Mouse (Mus musculus) MEL (cell line): ENCODE measurements at regions not wholly inside any gene's neighbourhood (a gene's known extent, or its start where the extent isn't known, plus 50 kb on each side); places are given as distances from the start of the nearest gene placed in this dataset.

ENCODE experiments used
- DNase-seq: peaks from one replicate; pipeline ENCODE4 v3.0.0; 2011; ENCODE audit warnings: low read depth, low spot score
- H3K27ac ChIP-seq: 2 replicates; pipeline ENCODE4 v1.5.1; 2012; ENCODE audit warnings: low read depth, mild to moderate bottlenecking, control low read depth, low read length, moderate library complexity; ENCODE audit not compliant: control insufficient read depth
- H3K27me3 ChIP-seq, 2 experiments: fragments of 150-350 bp in 1 of 2; sonication (generic) in 1 of 2; 2 replicates each; pipeline ENCODE4 v1.6.1; 2012; ENCODE audit warnings: low read length in 2 of 2, mild to moderate bottlenecking in 2 of 2, improper control_type of control experiment in 1 of 2, moderate library complexity in 1 of 2; ENCODE audit not compliant: insufficient read depth in 2 of 2, control insufficient read depth in 1 of 2
- H3K36me3 ChIP-seq, 2 experiments: 2 replicates each; pipeline ENCODE4 v1.6.1; 2012 to 2014; ENCODE audit warnings: low read length in 2 of 2, improper control_type of control experiment in 1 of 2, inconsistent platforms in 1 of 2, mild to moderate bottlenecking in 1 of 2; ENCODE audit not compliant: insufficient read depth in 2 of 2, control insufficient read depth in 1 of 2
- H3K4me1 ChIP-seq, 2 experiments: fragments of 150-350 bp in 1 of 2; sonication (generic) in 1 of 2; 2 replicates each; pipeline ENCODE4 v1.6.1; 2012; ENCODE audit warnings: low read length in 2 of 2, improper control_type of control experiment in 1 of 2, mild to moderate bottlenecking in 1 of 2; ENCODE audit not compliant: insufficient read depth in 2 of 2, control insufficient read depth in 1 of 2
- H3K4me3 ChIP-seq, 2 experiments: fragments of 150-350 bp in 1 of 2; sonication (generic) in 1 of 2; 2 replicates each; pipeline ENCODE4 v1.5.1; 2012; ENCODE audit warnings: low read depth in 2 of 2, low read length in 2 of 2, mild to moderate bottlenecking in 2 of 2, moderate library complexity in 2 of 2, control low read depth in 1 of 2, improper control_type of control experiment in 1 of 2; ENCODE audit not compliant: control insufficient read depth in 1 of 2, insufficient read depth in 1 of 2
- H3K79me2 ChIP-seq: 2 replicates; pipeline ENCODE4 v1.6.1; 2012; ENCODE audit warnings: mild to moderate bottlenecking, low read length, moderate library complexity; ENCODE audit not compliant: control insufficient read depth, poor library complexity, insufficient read depth
- H3K9ac ChIP-seq: 2 replicates; pipeline ENCODE4 v1.6.1; 2012; ENCODE audit warnings: low read depth, mild to moderate bottlenecking, control low read depth, low read length, moderate library complexity; ENCODE audit not compliant: control insufficient read depth, poor library complexity, severe bottlenecking
- H3K9me3 ChIP-seq: fragments of 150-350 bp; sonication (generic); replicated peaks from 2 replicates; pipeline ENCODE4 v1.6.1; 2012; ENCODE audit warnings: mild to moderate bottlenecking, low read length, improper control_type of control experiment, moderate library complexity; ENCODE audit not compliant: insufficient read depth
- BHLHE40 ChIP-seq: IDR thresholded peaks from 2 replicates; pipeline ENCODE4 v1.6.1; 2012; ENCODE audit warnings: low read depth, mild to moderate bottlenecking, inconsistent platforms, low read length, improper control_type of control experiment, borderline replicate concordance
- CHD1 ChIP-seq: IDR thresholded peaks from 2 replicates; pipeline ENCODE4 v1.6.1; 2012; ENCODE audit warnings: low read depth, mild to moderate bottlenecking, inconsistent platforms, low read length, improper control_type of control experiment
- CHD2 ChIP-seq: IDR thresholded peaks from 2 replicates; pipeline ENCODE4 v1.6.1; 2011; ENCODE audit warnings: low read length, improper control_type of control experiment
- E2F4 ChIP-seq: IDR thresholded peaks from 2 replicates; pipeline ENCODE4 v1.6.1; 2011; ENCODE audit warnings: low read depth, low read length, improper control_type of control experiment, borderline replicate concordance
- GABPA ChIP-seq: IDR thresholded peaks from 2 replicates; pipeline ENCODE4 v1.6.1; 2012; ENCODE audit warnings: low read depth, mild to moderate bottlenecking, inconsistent platforms, low read length, improper control_type of control experiment, moderate library complexity
- HCFC1 ChIP-seq: IDR thresholded peaks from 2 replicates; pipeline ENCODE4 v1.6.1; 2012; ENCODE audit warnings: low read depth, mild to moderate bottlenecking, inconsistent platforms, low read length, improper control_type of control experiment, moderate library complexity
- KAT2A ChIP-seq: conservative IDR thresholded peaks from 2 replicates; pipeline ENCODE4 v1.6.1; 2012; ENCODE audit warnings: low read depth, low read length, improper control_type of control experiment, inconsistent platforms
- MAX ChIP-seq: IDR thresholded peaks from 2 replicates; pipeline ENCODE4 v1.6.1; 2011; ENCODE audit warnings: low read length, improper control_type of control experiment
- MYB ChIP-seq: IDR thresholded peaks from 2 replicates; pipeline ENCODE4 v1.6.1; 2011; ENCODE audit warnings: mild to moderate bottlenecking, low read depth, low read length, improper control_type of control experiment
- MYC ChIP-seq: IDR thresholded peaks from 2 replicates; pipeline ENCODE4 v1.6.1; 2011; ENCODE audit warnings: low read depth, mild to moderate bottlenecking, low read length, improper control_type of control experiment, moderate library complexity
- NELFE ChIP-seq: IDR thresholded peaks from 2 replicates; pipeline ENCODE4 v1.6.1; 2011; ENCODE audit warnings: low read depth, low read length, improper control_type of control experiment
- POLR2A ChIP-seq, 2 experiments: IDR thresholded peaks; 2 replicates each; pipeline ENCODE4 v1.6.1; 2011 to 2012; ENCODE audit warnings: low read length in 2 of 2, mild to moderate bottlenecking in 2 of 2, control low read depth in 1 of 2, improper control_type of control experiment in 1 of 2, low read depth in 1 of 2, moderate library complexity in 1 of 2; ENCODE audit not compliant: control insufficient read depth in 1 of 2, insufficient read depth in 1 of 2, poor library complexity in 1 of 2
- POLR2AphosphoS2 ChIP-seq: IDR thresholded peaks from 2 replicates; pipeline ENCODE4 v1.6.1; 2011; ENCODE audit warnings: low read length, improper control_type of control experiment
- RAD21 ChIP-seq: IDR thresholded peaks from 2 replicates; pipeline ENCODE4 v1.6.1; 2011; ENCODE audit warnings: mild to moderate bottlenecking, low read depth, low read length, improper control_type of control experiment
- SIN3A ChIP-seq: IDR thresholded peaks from 2 replicates; pipeline ENCODE4 v1.6.1; 2012; ENCODE audit warnings: low read length, improper control_type of control experiment, inconsistent platforms
- SMC3 ChIP-seq: IDR thresholded peaks from 2 replicates; pipeline ENCODE4 v1.6.1; 2011; ENCODE audit warnings: low read depth, low read length, improper control_type of control experiment
- TAL1 ChIP-seq: IDR thresholded peaks from 2 replicates; pipeline ENCODE4 v1.6.1; 2012; ENCODE audit warnings: mild to moderate bottlenecking, inconsistent platforms, low read length, moderate library complexity, mixed read lengths
- TBP ChIP-seq: IDR thresholded peaks from 2 replicates; pipeline ENCODE4 v1.8.0; 2011; ENCODE audit warnings: low read depth, low read length, improper control_type of control experiment
- TCF12 ChIP-seq: IDR thresholded peaks from 2 replicates; pipeline ENCODE4 v1.6.1; 2014; ENCODE audit warnings: low read depth, mild to moderate bottlenecking, inconsistent platforms, low read length, improper control_type of control experiment, moderate library complexity
- UBTF ChIP-seq: IDR thresholded peaks from 2 replicates; pipeline ENCODE4 v1.6.1; 2012; ENCODE audit warnings: low read depth, mild to moderate bottlenecking, inconsistent platforms, low read length, improper control_type of control experiment, moderate library complexity, borderline replicate concordance; ENCODE audit not compliant: insufficient read depth
- USF1 ChIP-seq: IDR thresholded peaks from 2 replicates; pipeline ENCODE4 v1.6.1; 2014; ENCODE audit warnings: low read depth, mild to moderate bottlenecking, inconsistent platforms, low read length, improper control_type of control experiment, moderate library complexity
- ZMIZ1 ChIP-seq: IDR thresholded peaks from 2 replicates; pipeline ENCODE4 v1.6.1; 2012; ENCODE audit warnings: low read depth, mild to moderate bottlenecking, inconsistent platforms, low read length, improper control_type of control experiment, moderate library complexity

- TF ChIP-seq CHD2, result peak; percentile 78
- TF ChIP-seq HCFC1, result peak; percentile 49; the same call in 1 of the 2 replicates
- no peak for TF ChIP-seq MAX
- peak; percentile 99 for TF ChIP-seq TAL1
- peak; percentile 99 for TF ChIP-seq TCF12
- no peak for TF ChIP-seq RAD21
- TF ChIP-seq KAT2A, result no peak
- no peak for TF ChIP-seq E2F4
- no peak for TF ChIP-seq USF1
- no peak for TF ChIP-seq POLR2A (IDR thresholded peaks at IDR 0.05; ENCODE audit: control insufficient read depth in 1 of 2, insufficient read depth in 1 of 2, low read depth in 1 of 2, low read length in 2 of 2, poor library complexity in 1 of 2)
- no peak for TF ChIP-seq UBTF
- no peak; the same call in 1 of the 2 replicates for TF ChIP-seq GABPA
- TF ChIP-seq CHD1, result no peak
- 0 out of 2 replicates have a peak, but pooled peaks have one; percentile 46 for TF ChIP-seq POLR2AphosphoS2
- peak; percentile 93 for TF ChIP-seq SIN3A
- peak; percentile 67; the same call in 1 of the 2 replicates for TF ChIP-seq BHLHE40
- no peak; the same call in 1 of the 2 replicates for TF ChIP-seq MYC
- TF ChIP-seq NELFE, result no peak
- TF ChIP-seq, all 39 proteins: peak for 17
These were observed 308.8 kb downstream of the Fam49a start (continued) for GRCm38 (mm10) chr12:12570563-12571251.

- H3K4me3 ChIP-seq, result no peak overlapping the region
- TF ChIP-seq SMC3 (no peak), MYB (no peak), TBP (no peak), POLR2A (IDR thresholded peaks at IDR 0.05; ENCODE audit: control insufficient read depth in 1 of 2, insufficient read depth in 1 of 2, low read depth in 1 of 2, low read length in 2 of 2, poor library complexity in 1 of 2) (no peak), ZMIZ1 (no peak), HCFC1 (no peak), BHLHE40 (no peak)
- TF ChIP-seq, all 39 proteins: peak for 0
- Histone ChIP-seq H3K9ac (no peak overlapping the region), H3K9me3 (no peaks in the 10 kb centered on the region), H3K4me1 (peaks cover 25 to 31% of the 10 kb centered on the region in 2 experiments), H3K36me3 (peaks cover 0 to 36% of the 10 kb centered on the region in 2 experiments; a peak in 2 of 4 replicates), H3K79me2 (no peaks in the 10 kb centered on the region), H3K27ac (no peak overlapping the region), H3K27me3 (no peaks in the 10 kb centered on the region)
- no peak for DNase-seq
These were observed 305.8 kb downstream of the Fam49a start for GRCm38 (mm10) chr12:12567734-12568104.
